Mouse (Mus musculus): ENCODE measurements at regions not wholly inside any gene's neighbourhood (a gene's known extent, or its start where the extent isn't known, plus 50 kb on each side); places are given as distances from the start of the nearest gene placed in this dataset.
A peak's percentile ranks its signal among the peaks of the same experiment; 100 is the strongest.

DNA sequence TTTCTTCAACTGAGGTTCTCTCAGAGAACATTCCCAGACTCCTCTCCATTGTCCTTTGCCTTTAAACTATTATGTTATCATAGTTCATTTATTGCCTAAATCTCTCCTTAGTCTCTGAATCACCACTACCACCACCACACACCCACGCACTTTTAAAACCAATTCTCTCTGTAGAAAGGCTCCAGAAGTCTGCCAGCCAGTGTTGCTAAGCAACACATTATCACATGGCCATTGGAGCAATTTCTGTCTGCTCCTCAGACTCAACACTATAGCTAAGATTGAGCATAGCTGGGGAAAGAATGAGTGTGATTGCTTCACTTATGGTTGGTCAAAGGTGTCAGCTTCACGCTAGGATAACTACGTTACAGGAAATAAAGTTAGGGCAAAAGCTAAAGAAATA lies 59.3 kb downstream of the Trap1a start:
- DNase-seq = no peak

- peak; percentile 48 for DNase-seq
Measured at GRCm38 (mm10) chrX:139416701-139417100, 63.5 kb upstream of the D330045A20Rik start.

- no peak for DNase-seq
Measured at GRCm38 (mm10) chrX:139419867-139420266, 60.3 kb upstream of the D330045A20Rik start.

GRCm38 (mm10) chrX:139424307-139424706 lies 55.9 kb upstream of the D330045A20Rik start:
- no peak for DNase-seq

All from cerebellum, adult 8-10 months (tissue).